ENCODE assay signal across 12 mouse cellular contexts in genomic region chr9:63704979-63705751, GRCm38 (mm10). TPM values are rescaled to one million over a fixed set of nuclear protein-coding genes. Genes with fewer than 3 reads are reported as not detected.
DNase-seq lines count a peak whose midpoint lies in the region; ATAC-seq and TF ChIP-seq lines count a peak whose summit lies in the region.
"Had no signal": no experiment of that assay in that cellular context is flagged by ENCODE, and none has a peak within 500 bp of the region (broad histone marks: within the 10 kb centered on the region; RNA-seq: fewer than 3 reads in every experiment).

No protein-coding gene starts in this region.

- 40% methylated on average over 6 of the region's 6 CpGs for WGBS in liver, embryonic 15.5 days (ENCODE audit: insufficient replicate concordance)

- H3K9ac ChIP-seq in liver, embryonic 15.5 days, result no peak overlapping the region

- H3K4me2 ChIP-seq in liver, embryonic 15.5 days, result no peak overlapping the region

- peak overlapping the region; percentile 82 for H3K27ac ChIP-seq in gastrocnemius, adult 2 months
- H3K27ac ChIP-seq in liver, embryonic 15.5 days (replicated peaks), result 0 out of 2 replicates have a peak overlapping the region, but pooled peaks have one; percentile 3

- 0 out of 2 replicates have a peak, but pooled peaks cover 11% of the 10 kb centered on the region for H3K36me3 ChIP-seq in liver, embryonic 15.5 days (replicated peaks)

- DNase-seq in gastrocnemius, adult 2 months, result no peak
- DNase-seq in gastrocnemius, postnatal 25 days, result no peak
- peak; percentile 32 for DNase-seq in retina, adult 2 months (ENCODE audit: low read depth, low spot score)
- DNase-seq in retina, embryonic 14.5 days (ENCODE audit: low spot score), result no peak
- DNase-seq in layer of hippocampus, adult 11-12 months (ENCODE audit: low spot score), result no peak
- no peak for DNase-seq in yolk sac, embryonic 10.5 days (ENCODE audit: low spot score)
- DNase-seq in cerebellum, adult 11-12 months, result no peak
- DNase-seq: cerebellum, adult 8-10 months; embryo, embryonic 11 days; kidney, postnatal 14 days; right cerebral cortex, adult 18-20 months had no signal

- intact Hi-C loops in gastrocnemius, adult 2 months (cut with DNase I), result no loop called here

- no peaks in the 10 kb centered on the region for H3K27me3 ChIP-seq in liver, embryonic 15.5 days

- H3K4me1 ChIP-seq in liver, embryonic 15.5 days (replicated peaks), result peaks cover 36% of the 10 kb centered on the region

- H3K4me3 ChIP-seq in gastrocnemius, adult 2 months, result no peak overlapping the region
- H3K4me3 ChIP-seq in liver, embryonic 15.5 days (replicated peaks), result no peak overlapping the region

- 0 out of 2 replicates have a peak, but pooled peaks have one; percentile 11 for ATAC-seq in liver, embryonic 15.5 days (ENCODE audit: insufficient read depth)

- no peak for TF ChIP-seq CTCF in gastrocnemius, adult 2 months (IDR thresholded peaks at IDR 0.05)

- H3K9me3 ChIP-seq in liver, embryonic 15.5 days (replicated peaks), result no peaks in the 10 kb centered on the region

RNA-seq across cellular contexts. Expression of gene Smad3, which starts 52.6 kb away (rescaled TPM):
- total RNA-seq in gastrocnemius, adult 2 months (2021), result 10 to 100 TPM; 61.7 to 75.3 TPM
- total RNA-seq in gastrocnemius, postnatal 25 days (2021), result 10 to 100 TPM; 42.7 to 67.5 TPM
- 3.0 TPM in 2 replicates for polyA plus RNA-seq in liver, embryonic 15.5 days (2015; fragmentation: Nextera tagmentation; extraction: Ambion mirVana)
